In the genomic region with DNA sequence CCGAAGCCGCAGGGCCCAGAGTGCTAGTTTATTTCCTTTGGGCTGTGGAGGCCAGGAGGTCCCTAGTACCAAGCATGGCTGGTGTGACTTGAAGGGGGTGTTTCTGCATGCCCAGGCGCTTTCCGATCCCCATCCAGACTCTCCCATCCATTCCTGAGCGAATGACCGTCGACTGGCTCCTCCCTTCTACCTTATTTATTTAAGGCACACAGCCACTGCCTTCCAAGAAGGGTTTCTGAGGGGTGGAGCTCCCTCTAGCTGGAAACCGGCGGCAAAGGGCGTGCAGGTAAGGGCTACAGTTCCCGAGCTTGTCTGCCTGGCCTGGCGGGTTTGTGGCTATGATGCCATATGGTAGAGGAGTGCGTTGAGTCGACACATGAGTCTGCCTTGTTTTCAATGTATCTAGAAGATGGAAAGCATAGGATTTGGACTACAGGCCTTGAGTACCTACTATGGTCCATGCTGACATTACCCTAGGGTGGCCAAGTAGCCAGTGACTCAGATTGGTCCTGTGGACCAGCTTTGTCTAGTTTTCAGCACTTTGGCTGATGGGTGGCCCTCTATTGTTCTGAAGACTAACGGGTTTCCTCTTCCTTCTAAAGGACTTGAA, we compare ENCODE assay signal across 8 mouse cellular contexts. TPM values are rescaled to one million over a fixed set of nuclear protein-coding genes. Genes with fewer than 3 reads are reported as not detected.
DNase-seq lines count a peak whose midpoint lies in the region; ATAC-seq lines count a peak whose summit lies in the region.

No protein-coding gene starts in this region.

- H3K27ac ChIP-seq in heart, embryonic 10.5 days = peak overlapping the region; percentile 95
- peak overlapping the region; percentile 99 for H3K27ac ChIP-seq in kidney, embryonic 15.5 days
- peak overlapping the region; percentile 100 for H3K27ac ChIP-seq in lung, embryonic 15.5 days

- H3K9ac ChIP-seq in kidney, embryonic 15.5 days = peak overlapping the region; percentile 100
- peak overlapping the region; percentile 95 for H3K9ac ChIP-seq in lung, embryonic 15.5 days

- H3K27me3 ChIP-seq in heart, embryonic 10.5 days (ENCODE audit: insufficient read depth, poor library complexity, severe bottlenecking) = no peaks in the 10 kb centered on the region
- no peaks in the 10 kb centered on the region for H3K27me3 ChIP-seq in kidney, embryonic 15.5 days
- no peaks in the 10 kb centered on the region for H3K27me3 ChIP-seq in lung, embryonic 15.5 days

- peaks cover 55% of the 10 kb centered on the region for H3K4me1 ChIP-seq in heart, embryonic 10.5 days
- H3K4me1 ChIP-seq in kidney, embryonic 15.5 days = peaks cover 44% of the 10 kb centered on the region
- peaks cover 47% of the 10 kb centered on the region for H3K4me1 ChIP-seq in lung, embryonic 15.5 days

- H3K36me3 ChIP-seq in heart, embryonic 10.5 days = peaks cover 38% of the 10 kb centered on the region
- peaks cover 32% of the 10 kb centered on the region for H3K36me3 ChIP-seq in kidney, embryonic 15.5 days
- H3K36me3 ChIP-seq in lung, embryonic 15.5 days = peaks cover 26% of the 10 kb centered on the region

- DNase-seq in urinary bladder, adult 18-20 months (ENCODE audit: low spot score in 2 of 2) = peak; percentile 48 to 81
- no peak for DNase-seq in urinary bladder, postnatal 10 days (ENCODE audit: low spot score)
- DNase-seq in cerebellum, postnatal 10 days = peak; percentile 78 to 79
- peak; percentile 84 for DNase-seq in heart, embryonic 10.5 days (ENCODE audit: low spot score)
- DNase-seq in spleen, postnatal 10 days (ENCODE audit: low spot score in 2 of 2) = peak; percentile 60 to 65
- DNase-seq in retina, postnatal 1 day = no peak

- under 1% methylated on average over 15 of the region's 15 CpGs for WGBS in heart, embryonic 10.5 days
- WGBS in kidney, embryonic 15.5 days = under 1% methylated on average over 15 of the region's 15 CpGs
- WGBS in lung, embryonic 15.5 days = 0% methylated on average over 15 of the region's 15 CpGs

- no peaks in the 10 kb centered on the region for H3K9me3 ChIP-seq in heart, embryonic 10.5 days
- H3K9me3 ChIP-seq in kidney, embryonic 15.5 days (replicated peaks) = no peaks in the 10 kb centered on the region
- H3K9me3 ChIP-seq in lung, embryonic 15.5 days = no peaks in the 10 kb centered on the region

- H3K4me3 ChIP-seq in heart, embryonic 10.5 days = peak overlapping the region; percentile 99
- H3K4me3 ChIP-seq in kidney, embryonic 15.5 days (replicated peaks) = peak overlapping the region; percentile 94
- peak overlapping the region; percentile 90 for H3K4me3 ChIP-seq in lung, embryonic 15.5 days

- H3K4me2 ChIP-seq in kidney, embryonic 15.5 days = peak overlapping the region; percentile 88
- peak overlapping the region; percentile 86 for H3K4me2 ChIP-seq in lung, embryonic 15.5 days

- ATAC-seq in kidney, embryonic 15.5 days (replicated peaks; ENCODE audit: low FRiP score) = no peak
- ATAC-seq in lung, embryonic 15.5 days (ENCODE audit: borderline replicate concordance, extremely low read depth, low FRiP score, low TSS enrichment) = no peak

RNA-seq across cellular contexts. Expression of gene Ptma, which starts 2.1 kb away (rescaled TPM):
- polyA plus RNA-seq in heart, embryonic 10.5 days (2016; fragmentation: Nextera tagmentation; extraction: Ambion mirVana) = 1,013 and 1,650 TPM in 2 replicates
- 2,949 and 3,271 TPM in 2 replicates for polyA plus RNA-seq in kidney, embryonic 15.5 days (2015; fragmentation: Nextera tagmentation; extraction: Ambion mirVana)
- polyA plus RNA-seq in lung, embryonic 15.5 days (2015; fragmentation: Nextera tagmentation; extraction: Ambion mirVana) = 2,819 and 2,940 TPM in 2 replicates

RNA-seq across cellular contexts. Expression of gene Pde6d, which starts 53.8 kb away (rescaled TPM):
- polyA plus RNA-seq in heart, embryonic 10.5 days (2016; fragmentation: Nextera tagmentation; extraction: Ambion mirVana) = 69.7 and 73.6 TPM in 2 replicates
- 61.5 and 64.7 TPM in 2 replicates for polyA plus RNA-seq in kidney, embryonic 15.5 days (2015; fragmentation: Nextera tagmentation; extraction: Ambion mirVana)
- 64.0 and 64.4 TPM in 2 replicates for polyA plus RNA-seq in lung, embryonic 15.5 days (2015; fragmentation: Nextera tagmentation; extraction: Ambion mirVana)

RNA-seq across cellular contexts. Expression of gene Cops7b, which starts 54.0 kb away (rescaled TPM):
- polyA plus RNA-seq in heart, embryonic 10.5 days (2016; fragmentation: Nextera tagmentation; extraction: Ambion mirVana) = 41.3 and 45.9 TPM in 2 replicates
- 42.9 and 43.6 TPM in 2 replicates for polyA plus RNA-seq in kidney, embryonic 15.5 days (2015; fragmentation: Nextera tagmentation; extraction: Ambion mirVana)
- 36.0 and 37.8 TPM in 2 replicates for polyA plus RNA-seq in lung, embryonic 15.5 days (2015; fragmentation: Nextera tagmentation; extraction: Ambion mirVana)

Comparison
In these comparisons a context has a peak if more than half of its experiments do, and no peak if none do; other contexts are left out.
1. DNase-seq: peak in urinary bladder, adult 18-20 months (2 of 2), cerebellum, postnatal 10 days (2 of 2), heart, embryonic 10.5 days (single experiment) and spleen, postnatal 10 days (2 of 2); none in urinary bladder, postnatal 10 days (single experiment) and retina, postnatal 1 day (single experiment).
2. Peak in every context shown above with its lines, with median percentiles within 50 percentile points of each other: H3K27ac ChIP-seq and H3K4me3 ChIP-seq.